Mouse (Mus musculus): ENCODE data around the gene Gli1.

Gli1 gene

DNA sequence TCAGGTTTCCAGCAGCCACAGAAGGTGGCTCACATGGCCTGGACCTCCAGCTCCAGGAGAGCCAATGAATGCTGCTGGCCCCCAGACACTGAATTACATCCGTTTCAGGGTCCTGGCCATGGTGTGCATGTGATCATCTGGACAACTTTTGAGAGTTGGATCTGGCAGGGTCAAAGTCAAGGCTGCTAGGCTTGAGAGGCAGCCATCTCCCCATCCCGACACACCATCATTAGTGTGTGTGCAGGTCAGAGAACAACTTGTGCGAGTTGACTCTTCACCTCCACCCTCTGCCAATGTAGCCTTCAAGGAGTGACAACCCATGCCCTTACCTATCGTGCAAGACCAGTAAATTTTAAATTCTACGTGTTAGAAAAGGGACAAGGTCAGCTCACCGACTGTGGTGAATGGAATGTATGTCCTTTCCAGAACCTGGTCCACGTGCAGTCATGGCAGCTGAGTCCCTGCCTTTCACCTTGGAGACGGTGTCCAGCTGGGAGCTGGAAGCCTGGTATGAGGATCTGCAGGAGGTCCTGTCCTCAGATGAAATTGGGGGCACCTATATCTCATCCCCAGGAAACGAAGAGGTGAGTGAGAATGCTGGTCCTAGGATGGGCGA is 46.8 kb downstream of the Gli1 start:
- in situ Hi-C loops (cut with MboI, MseI) = loop anchor here in 1 of 2 experiments (10.0 kb wide), 1 partner anchor 1230 kb away; the partner anchor contains the start of gene Esyt1

DNA sequence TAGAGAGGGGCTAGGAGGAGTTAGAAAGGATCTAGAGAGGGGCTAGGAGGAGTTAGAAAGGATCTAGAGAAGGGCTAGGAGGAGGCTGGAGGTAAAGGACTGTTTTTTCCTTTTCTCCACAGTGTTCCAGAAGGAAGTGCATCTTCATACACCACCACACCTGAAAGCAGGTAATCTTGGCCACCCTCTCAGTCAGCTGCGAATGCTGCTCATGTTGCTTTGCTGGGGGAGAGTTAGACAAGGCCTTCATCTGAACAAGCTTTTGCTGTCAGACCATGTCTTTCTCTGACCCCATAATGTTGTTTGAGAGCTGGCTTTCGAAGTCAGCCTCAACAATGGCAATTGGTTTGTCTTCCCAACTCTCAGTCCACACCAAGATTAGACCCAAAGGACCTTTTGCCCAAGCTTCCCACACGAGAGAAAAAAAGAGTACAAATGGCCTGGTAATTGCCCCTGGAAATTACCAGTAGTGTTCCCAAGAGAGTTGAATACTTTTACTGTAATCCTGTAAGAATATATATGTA is 48.1 kb downstream of the Gli1 start:
- in situ Hi-C loops (cut with MboI, MseI) = loop anchor here in 1 of 2 experiments (10.0 kb wide), 1 partner anchor 1231 kb away; the partner anchor contains the start of gene Esyt1

DNA sequence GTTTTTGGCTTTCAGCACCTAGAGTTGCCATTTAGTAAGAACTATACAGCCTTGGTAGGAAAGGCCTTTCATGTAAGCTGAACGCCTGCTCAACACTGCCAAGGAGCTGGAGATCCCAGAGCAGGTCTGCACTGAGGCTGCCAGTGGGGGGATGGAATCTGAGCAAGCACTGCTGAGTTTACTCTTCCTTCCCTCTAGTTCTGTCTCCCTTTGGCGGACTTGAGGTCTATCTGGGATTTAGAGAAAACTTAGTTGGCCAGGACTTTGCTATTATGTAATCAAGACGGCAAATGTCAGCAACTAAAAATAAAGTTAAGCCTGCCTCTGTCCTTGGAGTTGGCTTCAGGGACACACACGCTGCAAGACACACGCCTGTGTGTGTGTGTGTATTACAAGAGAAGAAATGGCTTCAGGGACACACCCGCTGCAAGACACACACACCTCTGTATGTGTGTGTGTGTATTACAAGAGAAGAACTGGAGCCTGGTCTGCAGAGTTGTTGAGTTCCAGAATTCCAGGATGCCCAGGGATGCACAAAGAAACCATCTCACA is 48.7 kb downstream of the Gli1 start:
- in situ Hi-C loops (cut with MboI, MseI) = loop anchor here in 1 of 2 experiments (10.0 kb wide), 1 partner anchor 1232 kb away; the partner anchor contains the start of gene Esyt1

DNA sequence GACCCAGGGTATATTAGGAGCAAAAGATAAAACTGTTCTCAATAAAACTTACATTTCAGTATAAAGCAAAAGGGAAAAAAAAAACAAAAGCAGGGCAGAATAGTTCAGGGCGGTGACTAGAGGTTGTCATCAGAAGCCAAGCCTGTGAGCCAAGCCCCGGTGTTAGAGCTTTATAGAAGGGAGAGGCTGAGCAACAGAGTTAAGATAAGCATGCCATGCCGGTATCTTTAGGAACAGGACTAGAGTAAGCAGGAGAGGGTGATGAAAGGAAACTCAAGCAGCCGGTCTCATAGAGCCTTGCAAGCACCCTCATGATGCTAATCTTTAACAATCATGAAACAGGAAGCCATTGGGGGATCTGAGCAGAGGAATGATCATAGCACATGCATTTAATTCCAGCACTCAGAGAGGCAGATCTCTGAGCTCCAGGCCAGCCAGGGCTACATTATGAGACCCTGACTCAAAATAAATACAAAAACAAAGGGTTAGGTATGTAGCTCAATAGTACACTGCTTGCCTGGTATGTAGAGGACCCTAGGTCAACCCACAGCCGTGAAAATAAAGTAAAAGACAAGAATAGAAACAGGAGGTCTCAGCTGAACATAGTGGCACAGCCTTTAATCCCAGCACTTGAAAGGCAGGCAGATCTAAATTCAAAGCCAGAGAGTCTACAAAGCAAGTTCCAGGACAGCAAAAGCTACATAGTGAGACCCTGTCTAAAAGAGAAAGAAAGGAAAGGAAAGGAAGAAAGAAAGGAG is 49.7 kb downstream of the Gli1 start:
- in situ Hi-C loops (cut with MboI, MseI) = loop anchor here in 1 of 2 experiments (10.0 kb wide), 1 partner anchor 1233 kb away; the partner anchor contains the start of gene Esyt1

DNA sequence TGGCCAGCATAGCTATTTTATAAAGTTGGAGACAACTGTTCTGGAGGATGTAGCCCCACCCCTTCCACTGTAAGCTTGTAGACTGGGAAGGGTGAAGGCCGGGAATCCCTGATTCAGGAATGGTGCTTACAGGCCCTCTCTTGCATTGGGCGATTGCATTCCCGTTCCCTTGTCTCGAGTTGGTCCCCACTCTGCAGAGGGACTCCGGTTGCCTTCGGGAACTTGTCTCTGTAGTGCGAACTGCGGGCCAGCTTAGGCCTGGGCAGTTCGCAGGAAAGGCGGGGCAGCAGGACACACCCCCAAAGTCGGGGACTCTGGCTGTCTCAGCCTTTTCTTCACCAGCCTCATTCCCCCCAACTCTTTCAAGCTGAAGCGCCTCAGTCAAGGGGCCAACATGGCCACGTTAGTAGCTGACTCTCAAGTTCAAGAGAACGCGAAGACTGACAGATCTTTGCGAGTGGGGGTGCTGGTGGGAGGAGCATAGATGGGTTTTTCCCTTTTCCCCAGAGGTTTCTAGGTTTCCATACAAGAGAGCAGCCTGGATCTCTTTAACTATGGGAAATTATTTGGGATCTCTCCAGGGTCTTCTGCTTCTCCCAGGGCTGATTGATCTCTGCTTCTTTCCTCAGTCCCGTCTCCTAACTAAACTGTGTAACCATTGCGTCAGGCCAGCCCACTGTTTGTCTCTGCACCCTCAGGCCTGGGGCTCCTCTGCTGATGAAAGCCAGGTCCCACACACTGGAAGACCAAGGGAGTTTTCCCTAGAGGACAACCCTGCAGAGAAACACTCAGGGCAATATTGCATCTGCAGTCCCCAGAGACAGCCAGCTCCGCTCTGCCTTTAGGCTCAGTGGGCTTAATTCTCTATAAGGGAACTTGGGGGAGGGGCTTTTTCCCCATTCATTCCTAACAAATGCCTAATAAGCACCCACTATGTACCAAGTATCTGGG is 50.6 kb downstream of the Gli1 start:
- in situ Hi-C loops (cut with MboI, MseI) = loop anchor here in 1 of 2 experiments (10.0 kb wide), 1 partner anchor 1234 kb away; the partner anchor contains the start of gene Esyt1

DNA sequence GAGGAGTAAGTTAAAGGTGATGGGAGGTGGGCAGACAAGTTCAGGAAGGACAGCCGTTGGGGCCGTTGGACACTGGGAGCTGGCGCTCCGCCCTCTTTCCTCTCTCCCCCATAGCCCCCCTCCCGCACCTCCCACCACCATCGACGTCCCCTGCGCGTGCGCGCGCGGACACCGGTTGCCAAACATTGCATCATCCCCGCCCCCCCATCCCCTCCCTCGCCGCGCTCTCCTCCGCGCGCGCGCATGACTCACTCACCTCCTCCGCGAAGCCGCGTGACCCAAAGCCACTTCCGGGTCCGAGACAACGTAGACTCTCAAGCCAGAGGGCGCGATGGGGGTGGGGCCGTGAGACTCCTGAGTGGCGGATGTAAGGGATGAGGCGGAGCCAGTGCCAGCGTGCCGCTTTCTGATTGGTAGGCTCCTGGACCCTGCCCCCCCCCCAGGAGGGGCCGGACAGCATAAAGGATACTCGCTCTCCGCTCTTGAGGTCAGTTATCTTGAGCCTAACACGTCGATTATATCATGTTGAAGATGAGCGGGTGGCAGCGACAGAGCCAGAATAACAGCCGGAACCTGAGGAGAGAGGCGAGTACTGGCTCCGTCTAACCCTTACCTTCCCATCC is 51.4 kb downstream of the Gli1 start:
- in situ Hi-C loops (cut with MboI, MseI) = loop anchor here in 1 of 2 experiments (10.0 kb wide), 1 partner anchor 1234 kb away; the partner anchor contains the start of gene Esyt1

DNA sequence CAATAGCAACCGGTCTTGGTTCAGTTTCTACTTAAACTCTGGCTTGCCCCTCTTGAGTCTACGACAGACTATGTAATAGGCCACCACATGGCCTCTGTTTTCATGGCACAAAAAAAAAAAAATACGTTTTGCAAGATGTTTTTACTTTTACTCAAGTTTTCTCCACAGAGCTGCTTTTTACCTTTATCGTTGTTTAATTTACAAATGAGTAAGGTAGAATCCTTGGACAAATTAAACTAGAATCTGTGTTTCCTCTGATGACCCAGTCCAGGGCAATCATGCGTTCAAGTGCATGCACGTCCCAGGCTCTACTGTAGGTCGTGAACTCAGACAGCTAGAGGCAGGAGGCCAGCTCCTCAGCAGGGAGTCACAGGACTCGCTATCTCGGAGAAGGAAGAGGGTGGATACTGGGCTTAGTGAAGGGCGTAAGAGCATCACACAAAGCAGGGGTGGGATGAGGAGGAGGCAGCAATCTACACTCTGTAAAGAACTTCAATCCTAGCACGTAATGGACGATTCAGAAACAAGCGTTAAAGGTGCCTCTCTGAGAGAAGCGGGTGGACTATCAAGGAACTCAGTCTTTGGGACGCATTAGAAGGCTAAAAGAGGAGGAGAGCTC is 52.1 kb downstream of the Gli1 start:
- in situ Hi-C loops (cut with MboI, MseI) = loop anchor here in 1 of 2 experiments (10.0 kb wide), 1 partner anchor 1235 kb away; the partner anchor contains the start of gene Esyt1

DNA sequence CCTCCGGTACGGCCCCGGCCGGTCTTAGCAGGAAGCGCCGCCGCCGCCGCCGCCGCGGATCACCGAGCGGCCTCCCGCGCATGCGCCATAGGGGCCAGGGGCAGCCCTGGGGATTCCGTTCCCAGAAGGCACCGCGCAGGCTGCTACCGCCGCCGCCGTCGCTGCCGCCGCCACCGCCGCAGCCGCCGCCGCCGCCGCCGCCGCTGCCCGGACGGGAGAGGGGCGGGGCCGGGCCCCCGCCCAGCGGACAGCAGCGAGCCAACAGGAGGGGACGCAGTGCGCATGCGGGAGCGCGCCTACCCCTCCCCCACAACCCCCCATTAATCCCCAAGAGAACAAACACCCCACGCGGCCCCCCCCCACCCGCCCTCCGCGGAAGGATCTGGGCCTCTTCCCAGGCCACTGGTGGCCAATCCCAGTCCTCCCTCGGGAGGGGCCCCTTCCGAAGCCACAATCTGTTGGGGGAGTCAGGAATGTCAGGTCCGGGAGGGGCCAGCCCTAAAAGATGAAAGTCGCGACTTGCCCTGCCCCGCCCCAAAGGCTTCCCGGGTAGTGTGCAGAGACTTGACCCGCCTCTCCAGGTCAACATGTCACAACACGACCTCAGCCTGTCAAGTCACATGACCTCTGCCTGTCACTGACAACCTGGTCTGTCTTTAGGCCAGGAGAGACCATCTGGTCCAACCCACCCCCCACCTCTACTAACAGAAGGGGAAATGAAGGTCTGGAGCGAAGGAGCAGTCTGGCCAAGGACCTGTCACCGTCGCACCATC is 52.8 kb downstream of the Gli1 start, which contains the start of gene Mbd6:
TSS of gene Mbd6 (minus strand) at position 219 of the 773 bp plus-strand sequence.
- in situ Hi-C loops (cut with MboI, MseI) = no loop called here

DNA sequence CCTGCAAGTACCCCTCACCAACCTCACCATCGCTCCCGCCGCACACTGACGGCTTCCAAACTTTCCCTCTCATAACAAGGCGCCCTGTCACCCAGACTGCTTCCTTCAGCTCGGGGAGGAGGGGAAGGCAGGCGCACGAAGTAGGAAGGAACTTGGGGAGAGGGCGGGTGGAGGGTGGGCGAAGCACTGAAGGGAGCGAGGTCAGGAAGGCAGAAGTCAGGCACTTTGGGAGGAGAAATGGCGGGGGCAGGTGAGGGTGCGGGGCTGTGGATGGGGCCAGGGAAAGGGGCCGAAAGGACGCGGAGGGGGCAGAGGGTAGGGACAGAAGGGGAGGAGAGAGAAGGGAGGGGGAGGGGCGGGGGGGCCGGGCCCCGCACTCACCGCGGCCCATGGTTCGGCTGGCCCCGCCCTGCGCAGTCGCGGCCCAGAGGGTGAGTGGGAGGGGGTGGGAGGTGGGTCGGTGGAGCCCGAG is 53.4 kb downstream of the Gli1 start:
- in situ Hi-C loops (cut with MboI, MseI) = no loop called here

DNA sequence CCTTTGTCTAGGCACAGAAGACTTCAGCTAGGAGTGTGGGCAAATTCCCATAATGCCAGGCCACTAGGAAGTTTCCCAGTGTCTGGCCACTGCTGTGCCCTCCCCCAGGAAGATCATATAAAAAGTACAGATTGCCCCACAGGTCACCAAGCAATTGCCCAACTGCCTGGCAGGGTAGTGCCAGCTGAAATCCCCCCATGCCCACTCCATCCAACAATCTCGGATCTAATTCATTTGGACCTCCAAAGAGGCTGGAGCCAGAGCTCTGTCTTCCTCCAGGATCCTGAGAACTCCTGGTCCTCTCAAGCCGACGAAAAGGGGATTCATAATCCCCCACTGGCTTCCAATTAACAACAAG is 53.9 kb downstream of the Gli1 start:
- in situ Hi-C loops (cut with MboI, MseI) = no loop called here

DNA sequence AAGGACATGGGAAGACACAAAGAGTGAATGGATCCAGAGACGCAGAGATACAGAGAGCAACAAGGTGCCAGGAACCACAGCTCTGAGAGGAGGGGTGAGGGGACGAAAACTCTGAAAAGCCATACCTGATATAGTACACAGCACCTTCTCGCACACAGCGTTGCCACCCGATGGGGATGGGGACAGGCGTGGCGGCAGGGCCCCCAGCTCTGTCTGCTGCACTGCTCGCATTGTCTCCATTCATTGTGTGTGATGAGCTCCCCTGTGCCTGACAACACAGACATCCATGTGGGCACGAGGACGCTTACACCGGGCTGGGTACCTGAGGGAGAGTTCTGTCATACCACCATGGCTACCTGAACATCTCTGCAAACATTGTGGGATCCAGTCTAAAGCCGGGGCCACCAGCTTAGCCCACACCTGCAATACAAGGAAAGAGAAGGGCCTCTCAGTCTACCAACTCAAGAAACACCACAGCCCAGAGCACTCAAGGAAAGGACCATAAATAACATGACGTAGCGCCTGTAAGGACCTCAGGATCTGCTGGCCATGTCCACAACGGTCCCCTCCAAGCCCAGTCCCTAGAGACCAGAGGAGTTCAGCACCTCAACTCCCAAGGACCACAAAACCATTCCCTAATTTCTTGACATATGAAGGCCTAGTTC is 54.4 kb downstream of the Gli1 start:
- in situ Hi-C loops (cut with MboI, MseI) = no loop called here

DNA sequence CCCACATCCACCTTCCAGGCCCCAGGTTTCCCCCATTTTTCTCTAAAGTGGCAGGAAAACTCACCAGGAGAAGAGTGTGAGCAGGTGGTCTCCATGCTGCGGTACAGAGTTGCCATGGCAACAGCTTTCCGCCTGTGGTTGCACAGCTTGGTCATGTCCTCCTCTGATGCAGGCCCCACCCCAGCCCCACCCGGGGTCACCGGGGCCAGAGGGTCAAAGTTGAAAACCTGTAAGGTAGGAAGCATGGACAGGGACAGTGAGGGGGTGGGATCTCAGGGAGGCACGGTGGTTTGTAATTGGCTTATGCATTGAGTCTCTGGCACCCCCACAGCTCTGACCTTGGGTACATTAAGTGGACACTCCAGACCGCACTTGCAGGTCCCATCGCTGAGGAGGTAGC is 55.0 kb downstream of the Gli1 start:
- in situ Hi-C loops (cut with MboI, MseI) = no loop called here

DNA sequence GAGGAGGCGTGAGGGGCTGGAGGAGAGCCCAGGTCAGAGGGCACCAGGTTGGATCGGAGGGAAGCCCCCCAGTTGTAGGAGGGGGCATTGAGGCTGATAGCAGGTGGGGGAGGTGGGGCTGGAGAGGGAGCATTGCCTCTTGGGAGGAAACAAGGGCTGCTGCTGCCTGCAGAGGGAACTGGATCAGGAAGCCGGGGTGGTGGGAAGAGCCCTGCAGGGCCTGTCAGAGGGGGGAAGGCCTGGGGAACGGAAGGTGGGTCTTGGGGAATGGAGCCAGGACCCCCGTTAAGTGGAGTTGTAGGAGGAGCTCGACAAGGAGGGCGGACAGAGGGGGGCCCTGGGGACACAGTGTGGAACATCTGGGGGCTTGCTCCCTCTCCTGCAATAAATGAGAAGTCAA is 55.6 kb downstream of the Gli1 start:
- in situ Hi-C loops (cut with MboI, MseI) = no loop called here

DNA sequence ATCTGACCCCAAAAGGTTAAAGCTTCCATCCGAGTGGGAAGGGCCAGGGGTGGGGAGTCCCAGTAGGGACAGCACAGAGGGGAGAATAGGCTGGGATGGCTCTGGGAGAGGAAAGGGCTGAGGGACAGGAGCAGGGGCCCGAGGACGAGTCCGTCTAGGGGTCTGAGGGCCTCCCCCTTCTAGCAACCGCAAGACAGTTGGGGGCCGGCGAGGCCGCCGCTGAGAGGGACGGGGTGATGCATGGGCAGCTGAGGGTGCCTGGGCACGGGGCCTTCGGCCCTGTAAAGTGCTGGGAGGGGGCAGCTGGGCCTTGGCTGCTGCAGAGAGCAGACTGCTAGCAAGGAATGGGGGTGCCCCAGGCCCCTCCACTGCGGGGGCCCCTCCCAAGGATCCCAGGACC is 56.1 kb downstream of the Gli1 start:
- in situ Hi-C loops (cut with MboI, MseI) = no loop called here

DNA sequence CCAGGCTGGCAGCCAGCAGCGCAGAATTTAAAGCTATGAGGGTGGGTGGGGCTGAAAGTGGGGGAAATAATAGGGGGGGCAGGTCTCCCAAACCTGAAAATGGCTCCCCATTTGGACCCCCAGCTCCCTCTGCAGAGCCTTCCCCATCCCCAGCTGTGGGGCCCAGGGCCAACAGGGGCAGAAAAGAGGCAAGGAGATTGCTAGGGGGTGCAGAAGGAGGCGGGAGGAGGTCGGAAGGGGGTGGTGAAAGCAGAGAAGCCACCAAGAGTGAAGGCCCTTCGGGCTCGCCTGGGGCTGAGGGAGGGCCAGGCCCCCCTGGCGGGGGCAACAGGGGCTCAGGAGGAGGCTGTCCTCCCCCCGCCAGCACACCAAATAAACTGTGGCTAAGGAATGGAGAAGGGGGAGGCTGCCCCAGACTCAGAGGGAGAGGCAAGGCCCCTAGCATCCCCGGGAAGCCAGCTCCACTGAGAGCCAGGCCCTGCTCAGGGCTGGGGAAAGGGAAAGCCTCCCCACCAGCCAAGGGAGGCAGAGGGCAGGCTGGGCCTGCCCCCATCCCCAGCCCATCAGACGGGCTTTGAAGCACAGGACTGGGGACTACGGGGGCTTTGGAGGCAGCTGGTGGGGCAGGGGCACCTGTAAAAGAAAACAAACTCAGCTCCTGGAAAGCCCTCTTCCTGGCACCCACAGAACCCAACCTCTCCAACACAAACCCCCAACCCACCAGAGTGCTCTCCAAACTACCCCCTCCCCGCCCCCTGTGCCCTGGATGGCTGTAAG is 56.9 kb downstream of the Gli1 start:
- in situ Hi-C loops (cut with MboI, MseI) = no loop called here

DNA sequence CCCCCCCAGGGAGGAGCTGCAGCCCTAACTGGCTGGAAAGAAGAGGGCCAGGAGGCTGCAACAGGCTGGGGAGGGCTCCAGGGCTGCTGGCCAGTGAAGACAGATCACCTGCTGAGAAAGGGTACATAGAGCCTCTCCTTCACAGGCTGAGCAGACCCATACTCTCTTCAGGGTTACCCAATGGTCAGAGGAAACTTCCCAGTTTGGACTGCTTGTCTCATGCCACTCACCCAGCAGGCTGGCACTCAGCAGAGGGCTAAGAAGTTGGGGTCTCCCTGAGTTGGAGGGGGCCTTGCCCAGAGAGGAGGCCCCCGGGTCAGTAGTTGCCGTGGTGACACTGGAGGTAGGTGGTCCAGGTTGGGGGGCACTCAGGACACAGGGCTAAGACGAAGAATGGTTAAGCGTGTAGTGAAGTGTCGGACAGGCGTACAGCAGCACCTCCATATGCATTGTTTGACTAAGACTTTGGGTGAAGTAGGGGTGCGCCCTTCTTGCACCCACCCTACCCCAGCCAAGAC is 57.6 kb downstream of the Gli1 start:
- in situ Hi-C loops (cut with MboI, MseI) = no loop called here

DNA sequence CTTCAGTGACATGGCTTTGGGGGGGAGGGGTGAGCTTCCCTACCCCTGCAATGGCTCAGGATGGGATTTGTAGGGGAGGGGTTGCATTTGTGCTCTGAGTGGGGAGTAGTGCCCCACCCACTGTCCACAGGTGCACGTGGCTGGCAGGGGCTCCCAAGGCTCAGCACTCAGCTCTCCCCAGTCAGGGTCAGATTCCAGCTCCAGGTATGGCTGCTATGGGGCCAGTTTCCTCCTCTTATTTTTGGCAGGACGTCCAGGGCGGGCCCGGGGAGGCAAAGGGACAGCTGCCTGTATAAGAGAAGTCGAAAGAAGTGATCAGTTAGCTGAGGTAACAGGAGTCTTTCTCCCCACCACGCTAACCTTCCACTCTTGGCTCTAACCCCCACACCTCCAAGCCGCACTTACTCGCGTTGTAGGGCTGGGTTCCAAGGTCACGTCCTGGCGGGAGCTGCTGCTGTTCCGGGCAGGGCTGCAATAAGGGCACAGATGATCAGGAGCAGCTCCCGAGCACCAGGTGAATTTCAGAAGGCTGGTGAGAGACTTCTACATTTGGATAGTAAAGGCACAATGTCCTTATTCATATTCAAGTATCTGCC is 59.1 kb downstream of the Gli1 start:
- in situ Hi-C loops (cut with MboI, MseI) = no loop called here
